Mouse (Mus musculus) C2C12 (cell line): Measurements from ENCODE around the gene Cyba. TPM values are rescaled to one million over a fixed set of nuclear protein-coding genes. Genes with fewer than 3 reads are reported as not detected.

Source experiments
- H3K27me3 ChIP-seq: one replicate; pipeline ENCODE4 v1.6.1; 2011; ENCODE audit not compliant: control insufficient read depth, insufficient read depth, insufficient read length
- H3K36me3 ChIP-seq: one replicate; pipeline ENCODE4 v1.6.1; 2011; ENCODE audit not compliant: control insufficient read depth, insufficient read depth
- H3K4me3 ChIP-seq: one replicate; pipeline ENCODE4 v1.5.1; 2011; ENCODE audit warnings: mild to moderate bottlenecking, control low read depth; ENCODE audit not compliant: poor library complexity, insufficient read depth, severe bottlenecking
- H3K79me2 ChIP-seq: one replicate; pipeline ENCODE4 v1.6.1; 2011; ENCODE audit not compliant: control insufficient read depth, insufficient read depth
- H3K79me3 ChIP-seq: one replicate; pipeline ENCODE4 v1.6.1; 2011; ENCODE audit warnings: low read depth, control low read depth
- H3ac ChIP-seq: one replicate; pipeline ENCODE3; 2011; ENCODE audit warnings: low read depth; ENCODE audit not compliant: control insufficient read depth, insufficient read length
- CEBPB ChIP-seq: IDR thresholded peaks from one replicate; pipeline ENCODE4 v1.6.1; 2011; ENCODE audit warnings: low read depth, mild to moderate bottlenecking, control low read depth, moderate library complexity
- CTCF ChIP-seq: IDR thresholded peaks from one replicate; pipeline ENCODE4 v1.5.1; 2011; ENCODE audit not compliant: control insufficient read depth, insufficient read depth, insufficient read length
- FOSL1 ChIP-seq: IDR thresholded peaks from one replicate; pipeline ENCODE4 v1.8.0; 2011; ENCODE audit warnings: mild to moderate bottlenecking, low read length; ENCODE audit not compliant: poor library complexity, insufficient read depth, severe bottlenecking
- MAX ChIP-seq: IDR thresholded peaks from one replicate; pipeline ENCODE4 v1.6.1; 2011; ENCODE audit warnings: mild to moderate bottlenecking, control low read depth
- MYOD1 ChIP-seq: IDR thresholded peaks from one replicate; pipeline ENCODE4 v1.6.1; 2011; ENCODE audit warnings: low read depth; ENCODE audit not compliant: control insufficient read depth, insufficient read length
- MYOG ChIP-seq: IDR thresholded peaks from one replicate; pipeline ENCODE4 v1.6.1; 2011; ENCODE audit not compliant: control insufficient read depth, insufficient read length; ENCODE audit errors: extremely low read depth
- USF1 ChIP-seq: IDR thresholded peaks from one replicate; pipeline ENCODE4 v1.6.1; 2011; ENCODE audit warnings: low read depth, mild to moderate bottlenecking, control low read depth, moderate library complexity
- polyA plus RNA-seq: library from polyadenylated mRNA; unstranded; fragments of >200 nt; fragmentation: generic; extraction: Trizol; gene quantifications from one replicate; pipeline ENCODE4 v1.2.1, GENCODE M21; 2012; ENCODE audit warnings: missing spikeins

Cyba gene
- polyA plus RNA-seq, 1 experiment, result not detected

DNA sequence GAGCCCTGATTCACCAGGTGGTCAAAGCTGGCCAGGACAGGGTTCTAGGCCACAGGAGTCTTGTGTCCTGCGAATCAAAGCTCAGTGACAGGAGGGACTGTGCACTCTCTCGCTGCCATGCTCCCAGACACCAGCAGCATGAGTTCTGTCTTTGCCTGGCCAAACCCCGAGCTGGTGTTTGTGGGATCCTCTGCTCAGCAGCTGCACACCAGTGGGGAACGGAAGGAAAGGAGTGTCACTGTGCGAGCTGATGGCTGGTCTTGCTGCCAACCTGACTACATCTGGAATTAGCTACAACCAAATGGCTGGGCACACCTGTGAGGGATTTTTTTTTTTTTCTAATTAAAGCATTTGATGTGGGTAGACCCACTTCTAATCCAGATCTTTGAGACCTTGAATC lies 38.0 kb upstream of the Cyba start:
- no peaks in the 10 kb centered on the region for H3K27me3 ChIP-seq
- peaks cover 4% of the 10 kb centered on the region for H3K79me3 ChIP-seq
- TF ChIP-seq MYOG (no peak), CTCF (no peak), USF1 (no peak)
- no peak overlapping the region for H3K4me3 ChIP-seq
- H3K79me2 ChIP-seq, result peaks cover 23% of the 10 kb centered on the region
- H3ac ChIP-seq, result peak overlapping the region; percentile 34
- peaks cover 8% of the 10 kb centered on the region for H3K36me3 ChIP-seq

DNA sequence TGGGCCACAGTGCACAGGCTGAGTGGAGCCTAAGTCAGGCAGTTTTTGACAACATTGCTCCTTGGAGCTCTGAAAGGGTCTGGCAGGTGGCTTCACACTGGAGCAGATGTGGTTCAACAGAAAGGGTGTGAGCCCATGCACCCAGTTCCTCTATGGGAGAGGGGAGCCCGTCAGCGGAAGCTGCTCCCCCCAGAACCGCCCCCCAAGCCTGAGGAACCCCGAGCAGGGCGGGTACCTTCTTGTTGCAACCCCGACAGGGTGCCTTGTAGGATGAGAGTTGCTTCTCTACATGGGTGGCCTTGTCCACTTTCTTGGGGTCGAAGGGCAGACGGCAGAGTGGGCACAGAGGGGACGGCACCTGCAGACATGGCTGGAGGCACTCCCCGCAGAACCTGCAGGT lies 37.2 kb upstream of the Cyba start:
- H3K4me3 ChIP-seq, result no peak overlapping the region
- no peak for TF ChIP-seq MYOG
- TF ChIP-seq FOSL1, result no peak
- TF ChIP-seq USF1, result no peak
- no peak for TF ChIP-seq CTCF
- no peak for TF ChIP-seq MYOD1
- no peak for TF ChIP-seq MAX
- no peak for TF ChIP-seq CEBPB
- peaks cover 8% of the 10 kb centered on the region for H3K36me3 ChIP-seq
- no peak overlapping the region for H3ac ChIP-seq
- no peaks in the 10 kb centered on the region for H3K27me3 ChIP-seq
- H3K79me2 ChIP-seq, result peaks cover 18% of the 10 kb centered on the region
- H3K79me3 ChIP-seq, result peaks cover 3% of the 10 kb centered on the region

DNA sequence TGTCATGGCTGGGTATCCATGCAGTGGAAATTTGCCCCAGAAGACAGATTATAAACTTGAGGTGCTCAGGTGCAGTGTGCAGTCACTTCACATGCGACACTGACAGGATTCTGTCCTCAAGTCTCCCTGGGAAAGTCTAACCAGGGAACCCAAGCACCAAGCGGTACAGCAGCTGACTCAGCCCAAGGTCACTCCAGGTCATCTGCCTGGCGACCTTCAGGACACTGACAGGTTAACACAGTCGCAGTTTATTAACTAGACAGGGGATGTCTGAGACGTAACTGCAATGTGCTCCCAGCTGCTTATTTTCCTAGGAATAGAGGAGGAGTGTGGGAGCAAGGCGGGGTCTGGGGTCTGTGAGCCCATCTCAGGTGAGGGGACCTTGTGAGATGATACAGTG lies 36.7 kb upstream of the Cyba start:
- Histone ChIP-seq H3K79me2 (peaks cover 13% of the 10 kb centered on the region), H3K79me3 (no peaks in the 10 kb centered on the region), H3K27me3 (no peaks in the 10 kb centered on the region), H3K4me3 (no peak overlapping the region), H3K36me3 (peaks cover 8% of the 10 kb centered on the region), H3ac (no peak overlapping the region)
- no peak for TF ChIP-seq USF1
- no peak for TF ChIP-seq CTCF
- TF ChIP-seq MYOD1, result no peak
- no peak for TF ChIP-seq MYOG
- no peak for TF ChIP-seq CEBPB
- TF ChIP-seq MAX, result no peak
- no peak for TF ChIP-seq FOSL1

- Histone ChIP-seq H3K79me2 (no peaks in the 10 kb centered on the region), H3K27me3 (no peaks in the 10 kb centered on the region), H3ac (no peak overlapping the region), H3K79me3 (no peaks in the 10 kb centered on the region), H3K4me3 (no peak overlapping the region), H3K36me3 (no peaks in the 10 kb centered on the region)
- TF ChIP-seq USF1, result no peak
- no peak for TF ChIP-seq CEBPB
- TF ChIP-seq MAX, result no peak
- no peak for TF ChIP-seq MYOD1
- TF ChIP-seq CTCF, result no peak
- TF ChIP-seq MYOG, result no peak
- no peak for TF ChIP-seq FOSL1
Observed at GRCm38 (mm10) chr8:122467816-122468215, 35.1 kb upstream of the Cyba start.

DNA sequence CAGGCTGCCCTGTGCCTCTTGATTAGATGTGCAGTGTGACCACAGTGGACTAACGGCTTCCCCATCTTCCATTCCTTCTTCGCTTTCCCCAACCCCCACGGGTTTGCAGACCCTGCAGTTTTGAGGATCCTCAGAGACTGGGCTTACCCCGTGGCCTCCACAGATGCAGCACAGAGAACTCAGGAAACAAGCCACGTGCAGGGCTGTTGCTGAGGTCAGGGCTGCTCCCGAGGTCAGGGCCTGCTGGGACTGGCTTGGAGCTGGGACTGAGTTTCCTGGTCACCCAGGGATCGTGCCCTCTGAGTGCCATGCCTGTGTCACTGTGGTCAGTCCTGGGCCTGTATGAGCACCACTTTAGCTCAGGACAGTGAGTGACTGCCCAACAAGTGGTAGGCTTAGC lies 32.3 kb upstream of the Cyba start:
- Histone ChIP-seq H3K79me3 (no peaks in the 10 kb centered on the region), H3ac (no peak overlapping the region), H3K4me3 (no peak overlapping the region), H3K36me3 (no peaks in the 10 kb centered on the region), H3K79me2 (no peaks in the 10 kb centered on the region), H3K27me3 (no peaks in the 10 kb centered on the region)
- TF ChIP-seq MAX, result no peak
- TF ChIP-seq MYOG, result no peak
- TF ChIP-seq CEBPB, result no peak
- TF ChIP-seq FOSL1, result no peak
- TF ChIP-seq MYOD1, result no peak
- no peak for TF ChIP-seq CTCF
- TF ChIP-seq USF1, result no peak
